Mouse (Mus musculus) forebrain, postnatal 0 days (tissue): ENCODE data around the gene Gbp9. TPM values are rescaled to one million over a fixed set of nuclear protein-coding genes. Genes with fewer than 3 reads are reported as not detected.

Experiments used
- ATAC-seq: fragments of 200-750 bp; cut with Nextera tagmentation; 2 replicates; pipeline ENCODE4 v1.8.0; 2017; ENCODE audit warnings: mild to moderate bottlenecking, moderate library complexity
- DNase-seq: peaks from one replicate; pipeline ENCODE4 v3.0.0-alpha.2; 2015
- H3K27ac ChIP-seq: fragments of 300-500 bp; sonication (generic); 2 replicates; pipeline ENCODE4 v1.5.1; 2014; ENCODE audit warnings: low read depth, mild to moderate bottlenecking, antibody characterized with exemption, low read length, moderate library complexity, mixed read lengths
- H3K27me3 ChIP-seq: fragments of 300-500 bp; sonication (generic); 2 replicates; pipeline ENCODE4 v1.6.1; 2014; ENCODE audit warnings: mild to moderate bottlenecking, low read length, mixed read lengths; ENCODE audit not compliant: insufficient read depth
- H3K36me3 ChIP-seq: fragments of 300-500 bp; sonication (generic); 2 replicates; pipeline ENCODE4 v1.6.1; 2014; ENCODE audit warnings: mild to moderate bottlenecking, moderate library complexity; ENCODE audit not compliant: insufficient read depth
- H3K4me1 ChIP-seq: fragments of 300-500 bp; sonication (generic); 2 replicates; pipeline ENCODE4 v1.6.1; 2014; ENCODE audit warnings: antibody characterized with exemption; ENCODE audit not compliant: insufficient read depth
- H3K4me2 ChIP-seq: fragments of 300-500 bp; sonication (generic); 2 replicates; pipeline ENCODE4 v1.6.1; 2014; ENCODE audit warnings: low read depth, mild to moderate bottlenecking, moderate library complexity
- H3K4me3 ChIP-seq: fragments of 300-500 bp; sonication (generic); 2 replicates; pipeline ENCODE4 v1.5.1; 2014; ENCODE audit warnings: low read depth, low read length, mixed read lengths
- H3K9ac ChIP-seq: fragments of 300-500 bp; sonication (generic); 2 replicates; pipeline ENCODE4 v1.6.1; 2014; ENCODE audit warnings: mild to moderate bottlenecking
- H3K9me3 ChIP-seq: fragments of 300-500 bp; sonication (generic); 2 replicates; pipeline ENCODE4 v1.6.1; 2016; ENCODE audit warnings: low read length
- CTCF ChIP-seq: sonication (generic); IDR thresholded peaks from 2 replicates; pipeline ENCODE4 v1.5.1; 2016; ENCODE audit warnings: antibody characterized with exemption, control low read depth, low read depth
- WGBS: fragments of 180-500 bp; shearing (Covaris S2); extraction: QIAGEN DNeasy Blood & Tissue Kit; methylation state at CpG from one replicate; pipeline ENCODE4 v1.1.7; 2014; 5-methylcytosine and 5-hydroxymethylcytosine counted together
- polyA plus RNA-seq: library from polyadenylated mRNA; unstranded; fragments of >200 nt; fragmentation: Nextera tagmentation; extraction: Ambion mirVana; gene quantifications from 2 replicates; pipeline ENCODE4 v1.2.1, GENCODE M21; 2015
- total RNA-seq: library from RNA; depleted of rRNA; stranded (reverse); fragments of >200 nt; gene quantifications from 2 replicates; pipeline ENCODE4 v1.2.3, GENCODE M21; 2014; rRNA removed

Gbp9 gene
- total and polyA plus RNA-seq, 2 experiments from 2014 or later: 1.1 to 2.6 TPM

DNA sequence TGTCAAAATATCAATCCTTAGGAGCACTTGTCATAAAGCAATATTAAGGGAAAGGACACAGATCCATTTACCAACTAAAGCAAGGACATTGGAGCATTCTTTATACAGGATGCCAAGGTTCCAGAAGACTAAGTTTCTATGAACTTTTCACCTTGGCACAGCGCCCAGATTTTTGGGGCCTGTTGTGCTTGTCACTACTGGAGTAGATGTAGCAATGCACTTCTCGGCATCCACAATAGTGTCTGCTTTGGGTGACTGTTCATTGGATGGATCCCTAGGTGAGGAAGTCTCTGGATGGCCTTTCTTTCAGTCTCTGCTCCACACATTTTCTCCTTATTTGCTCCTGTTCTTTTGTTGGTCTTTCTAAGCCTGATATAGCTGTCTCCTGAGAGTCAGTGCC lies 107.0 kb downstream of the Gbp9 start:
- H3K27ac ChIP-seq: no peak overlapping the region
- H3K4me1 ChIP-seq: no peaks in the 10 kb centered on the region
- no peaks in the 10 kb centered on the region for H3K9me3 ChIP-seq
- no peaks in the 10 kb centered on the region for H3K27me3 ChIP-seq
- no peak overlapping the region for H3K9ac ChIP-seq
- H3K4me3 ChIP-seq: no peak overlapping the region
- WGBS: 72% methylated on average over 2 of the region's 2 CpGs
- no peak overlapping the region for H3K4me2 ChIP-seq
- DNase-seq: no peak
- H3K36me3 ChIP-seq: no peaks in the 10 kb centered on the region
- TF ChIP-seq CTCF: no peak
- no peak for ATAC-seq

Other genes starting within 250 kb of the Gbp9 start
- gene Abcg3, start 156.8 kb downstream of the Gbp9 start, total RNA-seq: 0.31 and 0.43 TPM in 2 replicates
- 0.19 and 0.30 TPM in 2 replicates for gene Abcg3, start 156.8 kb downstream of the Gbp9 start, polyA plus RNA-seq
- 0.08 TPM in 1 of 2 replicates, not detected in the other for gene Gbp8, start within 50 bp of the Gbp9 start, total RNA-seq
- gene Gbp8, start within 50 bp of the Gbp9 start, polyA plus RNA-seq: 0.22 and 0.23 TPM in 2 replicates
- gene Gbp4, start within 50 bp of the Gbp9 start, total RNA-seq: 1.5 and 2.3 TPM in 2 replicates
- 0.54 and 0.82 TPM in 2 replicates for gene Gbp4, start within 50 bp of the Gbp9 start, polyA plus RNA-seq
- 0.57 and 0.69 TPM in 2 replicates for gene Gbp10, start 100.0 kb upstream of the Gbp9 start, total RNA-seq
- gene Gbp10, start 100.0 kb upstream of the Gbp9 start, polyA plus RNA-seq: 0.56 and 0.78 TPM in 2 replicates
- gene Gm43302, start 154.2 kb upstream of the Gbp9 start, total RNA-seq: not detected in 2 replicates
- gene Gm43302, start 154.2 kb upstream of the Gbp9 start, polyA plus RNA-seq: 0.33 TPM in 1 of 2 replicates, not detected in the other
- 2.0 and 3.2 TPM in 2 replicates for gene Gbp6, start 154.2 kb upstream of the Gbp9 start, total RNA-seq
- 1.1 and 1.8 TPM in 2 replicates for gene Gbp6, start 154.2 kb upstream of the Gbp9 start, polyA plus RNA-seq